ENCODE assay signal across 8 mouse cellular contexts in the genomic region with DNA sequence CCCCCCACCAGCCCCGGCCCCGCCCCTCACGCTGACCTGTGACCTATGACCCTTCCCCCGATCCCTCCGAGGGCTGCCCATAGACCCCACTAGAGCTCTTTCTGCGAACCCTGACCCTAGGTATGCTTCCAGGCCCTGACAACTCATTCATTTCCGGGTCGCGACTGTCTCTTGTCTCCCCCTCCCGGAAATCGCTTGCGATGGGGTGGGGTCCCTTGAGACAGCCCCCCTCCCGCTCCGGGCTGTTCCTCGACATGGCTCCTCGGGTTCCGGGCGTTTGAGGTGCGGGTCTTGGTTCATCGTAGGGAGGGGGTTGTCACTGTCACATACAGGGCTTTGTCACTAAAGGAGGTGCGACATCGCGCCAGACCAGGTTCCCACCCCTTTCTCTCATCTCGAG. TPM values are rescaled to one million over a fixed set of nuclear protein-coding genes. Genes with fewer than 3 reads are reported as not detected.
DNase-seq lines count a peak whose midpoint lies in the region; ATAC-seq lines count a peak whose summit lies in the region.

No protein-coding gene starts in this region.

- peak; percentile 73 for DNase-seq in adrenal gland, postnatal 14 days
- DNase-seq in adrenal gland, adult 18-20 months (ENCODE audit: low spot score in 2 of 2) = no peak
- peak; percentile 48 for DNase-seq in T-cell, adult 2 months (ENCODE audit: low spot score)
- peak; percentile 86 for DNase-seq in forebrain, embryonic 14.5 days (ENCODE audit: low spot score)
- DNase-seq in natural killer cell, adult 2 months (ENCODE audit: low spot score in 2 of 2) = peak; percentile 39 to 49
- peak; percentile 69 for DNase-seq in thymus, postnatal 0 days (ENCODE audit: low spot score)

- no peaks in the 10 kb centered on the region for H3K9me3 ChIP-seq in forebrain, embryonic 14.5 days (replicated peaks; ENCODE audit: control insufficient read depth, low read length)
- H3K9me3 ChIP-seq in intestine, embryonic 15.5 days = no peaks in the 10 kb centered on the region
- H3K9me3 ChIP-seq in liver, embryonic 12.5 days (replicated peaks) = no peaks in the 10 kb centered on the region

- H3K4me3 ChIP-seq in forebrain, embryonic 14.5 days (ENCODE audit: low read depth, low read length) = peak overlapping the region; percentile 74
- H3K4me3 ChIP-seq in intestine, embryonic 15.5 days (replicated peaks) = peak overlapping the region; percentile 69
- H3K4me3 ChIP-seq in liver, embryonic 12.5 days = peak overlapping the region; percentile 84

- no peaks in the 10 kb centered on the region for H3K27me3 ChIP-seq in forebrain, embryonic 14.5 days (replicated peaks; ENCODE audit: control insufficient read depth, insufficient read depth, low read length)
- H3K27me3 ChIP-seq in intestine, embryonic 15.5 days (replicated peaks) = no peaks in the 10 kb centered on the region
- no peaks in the 10 kb centered on the region for H3K27me3 ChIP-seq in liver, embryonic 12.5 days (replicated peaks)

- peaks cover 13% of the 10 kb centered on the region for H3K4me1 ChIP-seq in forebrain, embryonic 14.5 days (ENCODE audit: control insufficient read depth, insufficient read depth, low read length)
- H3K4me1 ChIP-seq in intestine, embryonic 15.5 days (replicated peaks) = peaks cover 20% of the 10 kb centered on the region
- H3K4me1 ChIP-seq in liver, embryonic 12.5 days = peaks cover 40% of the 10 kb centered on the region

- ATAC-seq in forebrain, embryonic 14.5 days = peak; percentile 50
- ATAC-seq in intestine, embryonic 15.5 days = peak; percentile 20
- peak; percentile 2; the same call in 1 of the 2 replicates for ATAC-seq in liver, embryonic 12.5 days

- WGBS in forebrain, embryonic 14.5 days = under 1% methylated on average over 24 of the region's 24 CpGs
- WGBS in intestine, embryonic 15.5 days = under 1% methylated on average over 23 of the region's 24 CpGs
- 2% methylated on average over 24 of the region's 24 CpGs for WGBS in liver, embryonic 12.5 days (ENCODE audit: insufficient replicate concordance)

- peak overlapping the region; percentile 80; the same call in 1 of the 2 replicates for H3K27ac ChIP-seq in forebrain, embryonic 14.5 days (ENCODE audit: low read depth, low read length)
- no peak overlapping the region for H3K27ac ChIP-seq in intestine, embryonic 15.5 days
- peak overlapping the region; percentile 82 for H3K27ac ChIP-seq in liver, embryonic 12.5 days

- H3K36me3 ChIP-seq in forebrain, embryonic 14.5 days (ENCODE audit: control insufficient read depth, insufficient read depth, low read length) = peaks cover 38% of the 10 kb centered on the region
- H3K36me3 ChIP-seq in intestine, embryonic 15.5 days = peaks cover 27% of the 10 kb centered on the region
- peaks cover 59% of the 10 kb centered on the region for H3K36me3 ChIP-seq in liver, embryonic 12.5 days

- peak overlapping the region; percentile 92 for H3K4me2 ChIP-seq in forebrain, embryonic 14.5 days (ENCODE audit: low read length)
- peak overlapping the region; percentile 80 for H3K4me2 ChIP-seq in intestine, embryonic 15.5 days (replicated peaks)
- H3K4me2 ChIP-seq in liver, embryonic 12.5 days = peak overlapping the region; percentile 95

- peak overlapping the region; percentile 77 for H3K9ac ChIP-seq in forebrain, embryonic 14.5 days (ENCODE audit: low read length)
- H3K9ac ChIP-seq in intestine, embryonic 15.5 days = peak overlapping the region; percentile 65
- peak overlapping the region; percentile 92 for H3K9ac ChIP-seq in liver, embryonic 12.5 days

RNA-seq across cellular contexts. Expression of a gene that starts 0.4 kb away (rescaled TPM):
- total RNA-seq in adrenal gland, postnatal 14 days (2021) = 54.4 and 57.8 TPM in 2 replicates
- total RNA-seq in adrenal gland, adult 18-20 months (2021) = 10 to 100 TPM; 63.8 to 67.8 TPM
- 207 and 225 TPM in 2 replicates for polyA plus RNA-seq in forebrain, embryonic 14.5 days (2014; fragmentation: Nextera tagmentation; extraction: Ambion mirVana)
- polyA plus RNA-seq in intestine, embryonic 15.5 days (2015; fragmentation: Nextera tagmentation; extraction: Ambion mirVana) = 90.2 and 91.3 TPM in 2 replicates
- polyA plus RNA-seq in liver, embryonic 12.5 days (2016; fragmentation: Nextera tagmentation; extraction: Ambion mirVana) = 60.6 and 63.1 TPM in 2 replicates
- polyA plus RNA-seq in thymus, postnatal 0 days (2015; fragmentation: Nextera tagmentation; extraction: Ambion mirVana) = 154 and 157 TPM in 2 replicates

RNA-seq across cellular contexts. Expression of a gene that starts 4.7 kb away (rescaled TPM):
- total RNA-seq in adrenal gland, postnatal 14 days (2021) = 145 and 164 TPM in 2 replicates
- total RNA-seq in adrenal gland, adult 18-20 months (2021) = 100 to 1,000 TPM; 103 to 130 TPM
- 185 and 214 TPM in 2 replicates for polyA plus RNA-seq in forebrain, embryonic 14.5 days (2014; fragmentation: Nextera tagmentation; extraction: Ambion mirVana)
- polyA plus RNA-seq in intestine, embryonic 15.5 days (2015; fragmentation: Nextera tagmentation; extraction: Ambion mirVana) = 199 and 214 TPM in 2 replicates
- 168 and 173 TPM in 2 replicates for polyA plus RNA-seq in liver, embryonic 12.5 days (2016; fragmentation: Nextera tagmentation; extraction: Ambion mirVana)
- 221 TPM in 2 replicates for polyA plus RNA-seq in thymus, postnatal 0 days (2015; fragmentation: Nextera tagmentation; extraction: Ambion mirVana)

RNA-seq across cellular contexts. Expression of a gene that starts 6.0 kb away (rescaled TPM):
- 43.3 and 44.7 TPM in 2 replicates for total RNA-seq in adrenal gland, postnatal 14 days (2021)
- total RNA-seq in adrenal gland, adult 18-20 months (2021) = 10 to 100 TPM; 43.5 to 72.2 TPM
- 75.7 and 93.7 TPM in 2 replicates for polyA plus RNA-seq in forebrain, embryonic 14.5 days (2014; fragmentation: Nextera tagmentation; extraction: Ambion mirVana)
- 34.6 and 37.5 TPM in 2 replicates for polyA plus RNA-seq in intestine, embryonic 15.5 days (2015; fragmentation: Nextera tagmentation; extraction: Ambion mirVana)
- 16.0 and 17.4 TPM in 2 replicates for polyA plus RNA-seq in liver, embryonic 12.5 days (2016; fragmentation: Nextera tagmentation; extraction: Ambion mirVana)
- polyA plus RNA-seq in thymus, postnatal 0 days (2015; fragmentation: Nextera tagmentation; extraction: Ambion mirVana) = 190 and 219 TPM in 2 replicates

RNA-seq across cellular contexts. Expression of a gene that starts 16.4 kb away (rescaled TPM):
- total RNA-seq in adrenal gland, postnatal 14 days (2021) = 14.8 and 17.2 TPM in 2 replicates
- total RNA-seq in adrenal gland, adult 18-20 months (2021) = 10 to 100 TPM; 13.6 to 13.9 TPM
- 5.4 and 6.3 TPM in 2 replicates for polyA plus RNA-seq in forebrain, embryonic 14.5 days (2014; fragmentation: Nextera tagmentation; extraction: Ambion mirVana)
- 1.4 TPM in 2 replicates for polyA plus RNA-seq in intestine, embryonic 15.5 days (2015; fragmentation: Nextera tagmentation; extraction: Ambion mirVana)
- polyA plus RNA-seq in liver, embryonic 12.5 days (2016; fragmentation: Nextera tagmentation; extraction: Ambion mirVana) = 1.2 TPM in 2 replicates
- polyA plus RNA-seq in thymus, postnatal 0 days (2015; fragmentation: Nextera tagmentation; extraction: Ambion mirVana) = 0.68 and 1.4 TPM in 2 replicates

RNA-seq across cellular contexts. Expression of a gene that starts 18.5 kb away (rescaled TPM):
- 20.0 and 21.5 TPM in 2 replicates for total RNA-seq in adrenal gland, postnatal 14 days (2021)
- total RNA-seq in adrenal gland, adult 18-20 months (2021) = 10 to 100 TPM; 19.0 to 22.8 TPM
- 2.2 and 3.8 TPM in 2 replicates for polyA plus RNA-seq in forebrain, embryonic 14.5 days (2014; fragmentation: Nextera tagmentation; extraction: Ambion mirVana)
- 13.6 and 16.3 TPM in 2 replicates for polyA plus RNA-seq in intestine, embryonic 15.5 days (2015; fragmentation: Nextera tagmentation; extraction: Ambion mirVana)
- 9.3 and 9.6 TPM in 2 replicates for polyA plus RNA-seq in liver, embryonic 12.5 days (2016; fragmentation: Nextera tagmentation; extraction: Ambion mirVana)
- 17.8 TPM in 2 replicates for polyA plus RNA-seq in thymus, postnatal 0 days (2015; fragmentation: Nextera tagmentation; extraction: Ambion mirVana)

Comparison
In these comparisons a context has a peak if more than half of its experiments do, and no peak if none do; other contexts are left out.
1. DNase-seq: peak in adrenal gland, postnatal 14 days (single experiment), T-cell, adult 2 months (single experiment), forebrain, embryonic 14.5 days (single experiment), natural killer cell, adult 2 months (2 of 2) and thymus, postnatal 0 days (single experiment); none in adrenal gland, adult 18-20 months (0 of 2).
2. Peak in every context shown above with its lines, with median percentiles within 50 percentile points of each other: ATAC-seq, H3K4me2 ChIP-seq, H3K4me3 ChIP-seq and H3K9ac ChIP-seq.